Mouse (Mus musculus): ENCODE measurements around the gene Ackr3.

DNA sequence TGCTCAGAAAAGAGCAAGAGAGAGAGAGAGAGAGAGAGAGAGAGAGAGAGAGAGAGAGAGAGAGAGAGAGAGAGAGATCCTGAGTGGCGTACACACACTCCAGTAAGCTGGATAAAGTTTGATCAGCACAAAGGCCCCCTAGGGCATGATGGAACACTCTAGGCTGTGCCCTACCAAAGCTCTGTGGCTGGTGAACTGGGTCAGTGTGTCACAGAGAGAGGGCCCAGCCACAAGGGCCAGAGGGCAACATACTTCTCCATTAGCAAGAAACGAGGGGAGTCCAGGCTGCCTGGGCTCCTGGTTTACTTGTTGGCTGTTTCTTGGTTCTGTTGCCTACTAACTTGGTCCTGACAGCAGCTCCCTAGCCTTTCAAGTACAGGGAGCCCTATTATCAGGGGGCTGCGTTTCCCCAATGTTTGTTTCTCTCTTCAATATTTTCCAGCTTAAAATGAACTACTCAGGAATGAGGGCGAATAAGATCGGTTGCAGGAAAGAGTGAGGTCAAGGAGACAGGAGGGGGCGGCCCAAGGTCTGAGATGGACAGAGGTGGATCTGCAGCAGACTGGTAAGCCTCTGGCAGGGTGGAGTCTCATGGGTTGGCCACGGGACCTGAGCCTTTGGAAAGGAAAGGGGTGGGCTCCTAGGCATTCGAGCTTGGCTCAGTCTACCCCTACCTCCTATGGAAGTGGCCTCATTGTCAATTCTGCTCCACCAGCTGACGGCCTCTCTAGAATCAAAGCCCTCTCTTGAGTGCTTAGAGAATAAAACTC, 45.4 kb downstream of the Ackr3 start:
- TF ChIP-seq EP300 (IDR thresholded peaks at IDR 0.05), result no peak
- TF ChIP-seq CTCF (IDR thresholded peaks at IDR 0.05), result no peak
